Mouse (Mus musculus) spleen, adult 2 months (tissue): ENCODE data around the gene Prkca.

Experiments used
- CTCF ChIP-seq: fragments of 200-500 bp; IDR thresholded peaks from 2 replicates; pipeline ENCODE4 v1.5.1; 2011; ENCODE audit warnings: mild to moderate bottlenecking, inconsistent platforms; ENCODE audit not compliant: insufficient read depth, insufficient read length, insufficient replicate concordance; ENCODE audit errors: extremely low read depth
- POLR2A ChIP-seq: fragments of 200-500 bp; IDR thresholded peaks from 2 replicates; pipeline ENCODE4 v1.6.1; 2011; ENCODE audit warnings: low read depth, low read length, inconsistent platforms

DNA sequence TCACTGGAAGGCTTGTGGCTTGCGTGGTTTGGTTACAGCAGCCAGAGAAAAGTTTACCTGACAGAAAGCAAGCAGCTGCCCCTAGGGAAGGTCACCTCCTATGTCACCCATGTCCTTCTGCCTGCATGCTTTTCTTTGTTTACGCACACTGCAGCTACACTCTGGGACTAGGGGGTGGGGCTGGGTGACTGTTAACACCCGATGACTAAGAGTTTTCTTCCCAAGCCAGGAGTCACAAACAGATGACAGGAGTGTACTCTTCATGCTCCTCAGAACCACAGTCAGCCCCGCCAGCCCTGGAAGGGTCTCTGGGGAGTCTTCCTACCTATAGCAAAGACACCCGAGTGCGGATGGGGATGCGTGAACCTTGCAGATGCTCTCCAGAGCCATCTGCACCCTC, 351.7 kb downstream of the Prkca start:
- TF ChIP-seq CTCF (no peak), POLR2A (no peak)
